ENCODE assay signal across 14 mouse cellular contexts in the genomic region with DNA sequence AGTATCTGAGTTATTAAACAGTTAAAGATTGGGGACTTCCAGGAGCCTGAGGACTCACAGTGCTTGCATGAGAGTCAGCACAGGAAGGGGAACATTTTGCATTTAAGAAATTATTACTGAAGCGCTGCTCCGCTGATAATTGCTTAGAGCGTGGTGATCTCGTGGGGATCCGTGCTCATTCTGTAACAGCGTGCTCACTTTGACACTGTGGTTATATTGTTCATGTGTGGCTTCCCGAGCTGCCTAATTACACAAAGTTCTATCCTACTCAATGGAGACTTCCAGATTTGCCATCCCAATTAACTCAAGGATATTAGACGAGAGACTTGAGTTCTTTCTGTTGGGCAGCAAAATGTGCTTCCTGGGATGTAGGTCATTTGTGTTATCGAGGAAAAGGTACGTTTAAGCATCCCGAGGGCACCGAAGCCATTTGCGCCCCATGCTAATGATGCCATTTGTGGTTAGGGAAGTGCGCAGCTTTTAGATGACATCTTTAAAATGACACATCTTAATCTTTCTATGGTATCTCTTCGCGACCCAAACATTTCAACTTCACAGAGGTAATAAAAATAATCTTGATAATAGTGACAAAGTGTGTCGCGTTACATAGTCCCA.
"Had no signal": no experiment of that assay in that cellular context is flagged by ENCODE, and none has a peak within 500 bp of the region (broad histone marks: within the 10 kb centered on the region; RNA-seq: fewer than 3 reads in every experiment).

No protein-coding gene starts in this region.

- H3K4me2 ChIP-seq: limb, embryonic 15.5 days; liver, embryonic 13.5 days; lung, embryonic 15.5 days; neural tube, embryonic 12.5 days had no signal

- H3K9ac ChIP-seq: limb, embryonic 15.5 days; liver, embryonic 13.5 days; liver, postnatal 0 days; lung, embryonic 15.5 days; neural tube, embryonic 12.5 days had no signal

- H3K27me3 ChIP-seq: limb, embryonic 15.5 days; liver, embryonic 13.5 days; lung, embryonic 15.5 days; neural tube, embryonic 12.5 days had no signal

- DNase-seq: kidney, adult 8-10 months; kidney, postnatal 25 days; layer of hippocampus, adult 9-11 months; layer of hippocampus, postnatal 36 days; liver, embryonic 13.5 days; liver, postnatal 0 days; lung, postnatal 14 days; thymus, postnatal 4 days had no signal

- H3K4me3 ChIP-seq: limb, embryonic 15.5 days; liver, embryonic 13.5 days; lung, embryonic 15.5 days; myocyte; neural tube, embryonic 12.5 days had no signal

- H3K9me3 ChIP-seq: limb, embryonic 15.5 days; liver, embryonic 13.5 days; lung, embryonic 15.5 days; neural tube, embryonic 12.5 days had no signal

- H3K36me3 ChIP-seq: limb, embryonic 15.5 days; liver, embryonic 13.5 days; lung, embryonic 15.5 days; neural tube, embryonic 12.5 days had no signal

- ATAC-seq: intestine, postnatal 0 days; liver, postnatal 0 days had no signal

- H3K27ac ChIP-seq: limb, embryonic 15.5 days; liver, embryonic 13.5 days; lung, embryonic 15.5 days; neural tube, embryonic 12.5 days; stomach, postnatal 0 days had no signal

- H3K4me1 ChIP-seq: limb, embryonic 15.5 days; liver, embryonic 13.5 days; neural tube, embryonic 12.5 days had no signal
